Mouse (Mus musculus): ENCODE results near the gene Ankk1.

DNA sequence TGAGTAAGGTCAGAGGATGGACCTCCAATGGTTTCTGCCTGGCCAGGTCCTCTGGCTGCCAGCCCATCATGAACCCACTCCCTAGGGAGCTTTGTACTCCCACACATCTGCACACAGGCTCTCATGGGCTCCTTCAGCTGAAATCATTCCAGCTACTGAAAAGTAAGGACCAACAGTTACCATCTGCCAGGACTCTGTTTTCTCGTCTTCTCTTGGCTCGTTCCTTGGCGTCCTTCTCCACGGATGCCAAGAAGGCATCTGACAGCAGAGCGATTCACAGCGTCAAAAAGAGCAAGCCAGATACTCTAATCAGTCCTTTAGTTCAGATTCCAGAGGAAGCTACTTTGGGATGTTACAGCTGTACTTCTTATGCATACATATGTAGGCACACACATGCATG, 44.1 kb upstream of the Ankk1 start:
- TF ChIP-seq CTCF (IDR thresholded peaks at IDR 0.05; ENCODE audit: low read depth), result no peak
- no peak for TF ChIP-seq EP300 (IDR thresholded peaks at IDR 0.05; ENCODE audit: low read depth)
